Mouse (Mus musculus) sigmoid colon, adult 10 weeks (tissue): ENCODE measurements around the gene Slc25a1. TPM values are rescaled to one million over a fixed set of nuclear protein-coding genes. Genes with fewer than 3 reads are reported as not detected.

ENCODE experiments used
- polyA plus RNA-seq: library from polyadenylated mRNA; stranded (reverse); fragments of 350-450 nt; fragmentation: Illumina TruSeq; extraction: RNeasy Lipid Tissue Mini Kit (QIAGEN cat#74804); gene quantifications from one replicate; pipeline ENCODE4 v1.2.3, GENCODE M21; 2014; ENCODE audit warnings: low read depth, low replicate concordance

Slc25a1 gene
- 14.8 TPM for polyA plus RNA-seq

GRCm38 (mm10) chr16:17928087-17928580 is at the start of gene Slc25a1:
TSS of gene Slc25a1 (minus strand) at chr16:17928219.

DNA sequence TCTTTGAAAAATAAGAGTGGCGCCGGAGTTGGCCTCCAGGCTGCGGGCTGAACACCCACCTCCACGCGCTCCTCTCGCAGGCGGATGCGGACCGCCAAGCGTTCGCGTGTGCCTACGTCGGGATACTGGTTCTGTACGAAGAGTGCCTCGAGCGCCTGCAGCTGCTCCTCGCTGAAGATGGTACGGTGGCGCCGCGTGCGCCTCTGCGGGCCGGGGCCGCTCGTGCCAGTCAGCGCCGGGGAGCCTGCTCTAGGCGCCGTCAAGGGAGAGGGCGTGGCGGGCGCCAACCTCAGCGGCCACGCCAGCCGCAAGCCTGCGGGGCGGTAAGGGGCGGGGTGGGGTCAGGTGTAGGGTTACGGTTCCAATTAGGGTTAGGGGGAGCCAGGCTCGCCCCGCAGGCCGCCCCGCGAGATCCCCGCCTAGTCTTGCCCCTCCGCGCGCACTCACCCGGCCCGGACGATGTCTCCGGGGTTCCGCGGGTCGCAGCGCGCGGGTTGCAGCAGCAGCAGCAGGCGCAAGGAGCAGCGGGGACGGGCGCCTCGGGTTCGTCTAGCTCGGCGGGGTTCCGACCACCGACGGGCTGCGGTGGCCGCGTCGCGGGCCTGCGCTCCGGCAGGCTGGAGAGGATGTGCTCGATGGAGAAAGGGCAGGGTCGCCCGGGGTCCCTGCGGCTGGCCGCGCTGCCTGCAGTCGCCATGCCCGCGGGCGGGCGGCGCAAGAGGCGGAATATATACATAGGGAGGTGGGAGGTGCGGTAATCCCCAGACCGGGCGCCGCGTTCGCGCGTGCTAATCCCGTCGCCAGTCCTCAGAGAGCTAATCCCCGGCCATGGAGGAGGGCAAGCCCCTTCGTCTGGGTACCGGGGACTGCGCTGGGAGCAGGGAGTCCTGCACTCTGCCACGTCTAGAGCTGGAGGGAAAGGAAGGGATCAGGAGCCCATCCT is 13.4 kb downstream of the Slc25a1 start, which contains the start of gene Gsc2:
Gene Gsc2, minus strand, starts transcription at position 753 of the 943 bp plus-strand sequence.

GRCm38 (mm10) chr16:17911052-17911595 is 16.9 kb downstream of the Slc25a1 start, which contains the start of gene Ess2:
TSS of gene Ess2 (minus strand) at chr16:17911348.

DNA sequence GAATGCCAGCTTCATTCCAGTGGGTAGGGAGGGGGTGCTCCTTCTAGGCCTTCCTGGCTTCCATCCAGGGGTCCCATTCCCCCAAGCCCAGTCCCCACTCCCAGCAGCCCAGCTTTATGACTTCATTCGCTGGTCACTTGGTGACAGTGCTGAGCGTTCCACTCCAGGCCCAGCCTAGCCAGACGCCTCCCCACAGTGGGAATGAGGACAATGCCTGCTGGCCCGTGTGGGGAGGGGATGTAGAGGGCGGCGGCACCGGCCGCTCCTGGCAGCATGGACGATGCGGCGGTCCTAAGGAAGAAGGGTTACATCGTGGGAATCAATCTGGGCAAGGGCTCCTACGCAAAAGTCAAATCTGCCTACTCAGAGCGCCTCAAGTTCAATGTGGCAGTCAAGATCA is 29.6 kb downstream of the Slc25a1 start, which contains the start of the genes Dgcr2 and Tssk2:
Gene Dgcr2, minus strand, starts transcription at position 101 of the 400 bp plus-strand sequence.
Gene Tssk2, plus strand, starts transcription at position 176 of the 400 bp plus-strand sequence.

GRCm38 (mm10) chr16:17893923-17894322 is 34.1 kb downstream of the Slc25a1 start, which contains the start of gene Tssk1:
TSS of gene Tssk1 (plus strand) at chr16:17894223.

DNA sequence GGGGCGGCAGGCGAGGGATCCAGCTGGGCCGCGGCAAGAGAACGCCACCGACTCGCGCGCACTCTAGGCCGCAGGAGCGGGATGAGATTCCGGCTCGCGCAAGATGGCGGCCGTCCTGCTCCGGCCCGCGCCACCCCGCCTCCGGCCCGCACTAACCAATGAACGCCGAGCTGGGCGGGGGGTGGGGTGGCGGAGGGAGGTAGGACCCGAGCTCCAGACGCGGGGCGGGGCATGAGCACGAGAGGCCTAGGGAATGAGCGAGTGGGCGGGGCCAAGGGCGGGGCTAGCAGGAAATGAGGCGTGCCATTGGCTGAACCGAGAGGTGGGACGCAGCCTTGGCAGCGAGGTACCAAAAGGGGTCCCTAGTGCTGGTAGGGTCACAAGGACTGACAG is 36.5 kb downstream of the Slc25a1 start, which contains the start of gene Gm20518:
Gene Gm20518, minus strand, starts transcription at position 105 of the 393 bp plus-strand sequence.

Other genes starting within 250 kb of the Slc25a1 start
- 13.7 TPM for gene Med15, start 195.3 kb downstream of the Slc25a1 start, polyA plus RNA-seq
- gene Klhl22, start 168.6 kb downstream of the Slc25a1 start, polyA plus RNA-seq = 10.7 TPM
- not detected for gene Scarf2, start 130.9 kb downstream of the Slc25a1 start, polyA plus RNA-seq
- gene B830017H08Rik, start 95.1 kb downstream of the Slc25a1 start, polyA plus RNA-seq = not detected
- 1.1 TPM for gene Car15, start 89.9 kb downstream of the Slc25a1 start, polyA plus RNA-seq
- gene Gm20518, start 36.5 kb downstream of the Slc25a1 start, polyA plus RNA-seq = not detected
- gene Tssk1, start 34.0 kb downstream of the Slc25a1 start, polyA plus RNA-seq = not detected
- gene Dgcr2, start 29.7 kb downstream of the Slc25a1 start, polyA plus RNA-seq = 9.9 TPM
- gene Tssk2, start 29.6 kb downstream of the Slc25a1 start, polyA plus RNA-seq = not detected
- gene Ess2, start 16.9 kb downstream of the Slc25a1 start, polyA plus RNA-seq = 3.5 TPM
- gene Gsc2, start 13.2 kb downstream of the Slc25a1 start, polyA plus RNA-seq = not detected
- not detected for gene Vpreb2, start 52.2 kb upstream of the Slc25a1 start, polyA plus RNA-seq
- gene Dgcr6, start 124.6 kb upstream of the Slc25a1 start, polyA plus RNA-seq = 2.8 TPM
- 0.28 TPM for gene Prodh, start 162.0 kb upstream of the Slc25a1 start, polyA plus RNA-seq
- not detected for gene Rtn4r, start 199.4 kb upstream of the Slc25a1 start, polyA plus RNA-seq